Mouse (Mus musculus): ENCODE data around the gene Syde2.
A peak's percentile ranks its signal among the peaks of the same experiment; 100 is the strongest.

Gene Syde2

DNA sequence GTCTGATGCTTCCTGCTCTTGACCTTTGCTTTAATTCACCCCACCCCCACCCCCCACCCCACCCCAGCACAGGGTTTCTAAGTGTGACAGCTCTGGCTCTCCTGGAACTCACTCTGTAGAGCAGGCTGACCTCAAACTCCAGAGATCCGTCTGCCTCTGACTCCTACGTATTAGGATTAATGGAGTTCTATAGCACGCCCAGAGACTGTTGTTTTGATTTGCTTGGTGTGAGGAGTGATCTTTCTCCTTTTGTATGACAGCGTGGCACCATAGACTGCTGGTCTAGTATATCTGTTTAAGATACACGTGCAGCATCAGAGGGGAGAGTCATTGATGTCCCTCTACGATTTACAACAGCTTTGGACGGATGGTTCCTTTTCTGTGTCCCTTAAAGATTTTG lies 25.8 kb downstream of the Syde2 start:
- no peak for DNase-seq

DNA sequence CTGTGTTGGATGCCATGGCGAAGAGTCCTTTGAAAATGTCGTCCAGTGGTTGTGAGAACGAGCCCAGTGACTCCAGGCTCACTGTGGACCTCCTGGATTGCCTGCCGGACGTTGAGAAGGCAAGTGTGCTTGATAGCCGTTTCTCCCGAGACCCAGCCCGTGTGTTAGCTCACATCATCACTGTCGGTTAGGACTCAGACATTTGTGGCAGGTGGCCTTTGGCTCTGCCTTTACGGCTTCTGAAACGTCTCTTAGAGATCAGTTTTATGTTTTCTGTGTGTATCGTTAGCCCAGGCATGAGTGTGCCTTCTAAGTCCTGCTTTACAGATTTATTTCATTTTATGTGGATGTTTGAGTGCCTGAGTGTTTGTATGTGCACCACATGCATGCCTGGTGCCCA lies 26.7 kb downstream of the Syde2 start:
- no peak for DNase-seq

DNA sequence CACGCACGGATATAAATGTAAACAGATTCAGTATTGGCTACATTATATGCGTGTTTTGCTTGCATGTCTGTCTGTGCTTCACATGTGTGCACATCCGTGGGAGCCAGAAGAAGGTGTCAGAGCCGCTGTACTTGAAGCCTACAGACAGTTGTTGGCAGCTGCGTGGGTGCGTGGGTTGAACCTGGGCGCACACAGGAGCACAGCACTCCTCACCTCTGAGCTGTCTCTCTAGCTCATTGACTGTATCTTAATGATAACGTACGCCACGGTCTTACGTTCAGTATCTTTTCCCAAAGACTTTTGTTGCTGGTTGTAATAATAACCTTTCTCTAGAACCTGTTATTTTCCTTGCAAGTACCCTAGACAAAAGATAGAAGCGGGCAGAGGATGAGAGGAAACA lies 29.3 kb downstream of the Syde2 start:
- no peak for DNase-seq

DNA sequence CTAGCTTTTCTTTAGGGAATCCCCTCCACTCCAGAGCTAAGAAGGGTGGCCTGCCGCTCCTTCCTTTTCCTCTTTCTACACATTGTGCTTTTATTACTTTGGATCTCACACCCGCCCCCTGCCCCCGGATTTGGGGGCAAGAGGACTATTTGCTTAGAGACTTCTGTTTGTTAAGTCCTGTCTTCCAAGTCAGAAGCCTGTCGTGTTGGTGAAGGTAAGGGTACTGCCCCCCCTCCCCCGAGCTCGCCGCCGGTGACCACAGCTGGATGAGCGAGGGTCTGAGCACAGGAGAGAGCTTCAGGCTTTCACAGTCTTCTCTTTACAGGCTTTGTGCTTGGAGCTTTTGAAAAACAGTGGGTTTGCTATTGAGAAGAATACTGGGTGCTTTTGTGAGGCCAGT lies 29.9 kb downstream of the Syde2 start:
- DNase-seq: no peak

DNA sequence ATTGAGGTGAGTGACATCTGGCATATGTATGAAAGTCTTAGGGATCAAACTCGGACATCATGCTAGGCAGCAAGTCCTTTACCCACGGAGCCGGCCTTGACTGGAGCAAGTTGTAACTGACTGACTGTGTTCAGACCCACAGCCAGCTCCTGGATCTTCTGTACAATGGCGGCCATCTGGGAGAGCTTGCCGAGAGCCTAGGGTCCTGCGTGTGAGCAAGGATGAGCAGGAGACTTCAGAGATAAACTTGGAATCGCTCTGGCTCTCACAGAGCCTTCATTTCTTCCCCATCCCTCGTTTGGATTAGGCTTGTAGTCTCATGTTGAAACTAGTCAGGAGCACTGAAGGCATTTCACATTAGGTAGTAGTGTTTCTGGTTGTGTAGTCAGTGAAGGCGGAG lies 34.6 kb downstream of the Syde2 start:
- DNase-seq: no peak

DNA sequence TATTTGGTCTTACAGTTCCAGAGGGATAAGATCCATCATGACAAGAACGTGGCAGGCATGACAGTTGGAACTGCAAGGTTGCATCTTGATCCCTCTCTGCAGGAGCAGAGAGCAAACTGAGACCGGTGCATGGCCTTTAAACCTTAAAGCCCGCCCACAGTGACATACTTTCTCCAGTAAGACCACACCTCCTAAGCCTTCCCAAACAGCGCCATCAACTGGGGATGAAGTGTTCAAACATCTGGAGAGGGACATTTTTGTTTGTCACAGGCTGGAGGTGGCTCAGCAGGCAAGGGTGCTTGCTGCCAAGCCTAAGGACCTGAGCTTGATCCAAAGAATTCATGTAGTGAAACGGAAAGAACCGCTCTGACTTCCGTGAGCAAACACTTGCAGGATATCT lies 37.1 kb downstream of the Syde2 start:
- no peak for DNase-seq

DNA sequence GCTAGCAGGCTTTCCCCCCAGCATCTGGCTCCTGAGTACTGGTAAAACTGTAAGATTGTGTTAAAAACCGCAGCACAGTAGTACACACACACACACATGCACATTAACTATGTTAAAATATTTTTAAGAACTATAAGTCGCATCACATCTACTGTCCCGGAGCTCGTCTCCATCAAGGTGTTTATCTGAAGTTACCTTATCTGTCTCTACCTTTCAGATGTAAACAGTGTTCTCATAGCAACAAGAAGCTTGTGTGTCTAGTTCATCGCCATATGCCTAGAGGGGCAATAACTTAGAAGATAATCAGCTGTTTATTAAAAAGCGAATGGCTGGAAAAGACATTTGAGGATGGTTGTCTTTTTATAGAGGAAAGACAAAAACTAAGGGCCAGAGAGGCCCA lies 37.8 kb downstream of the Syde2 start:
- no peak for DNase-seq

DNA sequence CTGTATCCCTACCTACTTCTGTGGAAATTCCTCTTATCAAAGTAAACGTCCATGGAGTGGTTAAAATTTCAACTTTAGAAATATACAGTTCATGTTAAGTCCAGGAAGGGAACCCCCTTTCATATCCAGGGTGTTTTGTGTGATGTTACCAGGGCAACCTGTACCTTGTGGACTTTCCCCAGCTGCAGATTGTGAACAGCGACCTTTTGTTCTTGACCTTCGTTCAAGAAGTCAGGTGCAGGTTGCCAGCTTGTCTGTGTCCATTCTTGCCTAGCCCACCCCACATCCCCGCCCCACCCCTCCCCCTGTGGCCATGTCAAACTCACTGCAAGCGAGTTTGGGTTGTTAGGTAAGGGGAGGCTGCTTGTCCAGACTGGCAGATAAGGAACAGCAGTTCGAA lies 39.4 kb downstream of the Syde2 start:
- no peak for DNase-seq

DNA sequence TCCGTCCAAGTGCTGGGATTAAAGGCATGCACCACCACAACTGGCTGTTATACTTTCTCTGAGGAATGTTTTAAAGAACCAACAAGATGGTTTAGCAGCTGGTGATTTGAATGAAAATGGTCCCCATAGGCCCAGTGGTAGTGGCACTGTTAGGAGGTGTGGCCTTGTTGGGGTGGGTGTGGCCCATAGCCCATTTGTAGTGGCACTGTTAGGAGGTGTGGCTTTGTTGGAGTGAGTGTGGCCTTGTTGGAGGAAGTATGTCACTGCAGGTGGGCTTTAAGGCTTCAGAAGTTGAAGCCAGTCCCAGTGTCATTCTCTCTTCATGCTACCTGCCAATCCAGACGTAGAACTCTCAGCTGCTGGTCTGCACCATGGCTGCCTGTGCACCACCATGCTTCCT lies 40.7 kb downstream of the Syde2 start:
- no peak for DNase-seq

DNA sequence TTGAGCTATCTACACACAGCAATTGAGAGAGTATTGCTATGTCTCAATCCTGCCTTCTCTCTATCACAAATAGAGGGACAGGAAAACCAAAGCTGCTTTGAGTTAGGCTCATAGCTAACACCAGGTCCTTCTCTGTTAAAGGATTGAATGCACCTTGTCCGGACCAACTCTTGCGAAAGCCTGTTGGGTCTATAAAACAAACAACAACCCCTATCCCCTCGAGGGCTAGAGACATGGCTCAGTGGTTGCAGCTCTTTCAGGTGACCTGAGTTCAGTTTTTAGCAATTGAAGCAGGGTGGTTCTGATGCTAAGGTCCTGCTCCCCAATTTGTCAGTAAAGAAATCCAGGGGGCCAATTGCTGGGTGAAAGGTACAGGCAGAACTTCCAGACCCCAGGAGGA lies 41.6 kb downstream of the Syde2 start:
- no peak for DNase-seq

DNA sequence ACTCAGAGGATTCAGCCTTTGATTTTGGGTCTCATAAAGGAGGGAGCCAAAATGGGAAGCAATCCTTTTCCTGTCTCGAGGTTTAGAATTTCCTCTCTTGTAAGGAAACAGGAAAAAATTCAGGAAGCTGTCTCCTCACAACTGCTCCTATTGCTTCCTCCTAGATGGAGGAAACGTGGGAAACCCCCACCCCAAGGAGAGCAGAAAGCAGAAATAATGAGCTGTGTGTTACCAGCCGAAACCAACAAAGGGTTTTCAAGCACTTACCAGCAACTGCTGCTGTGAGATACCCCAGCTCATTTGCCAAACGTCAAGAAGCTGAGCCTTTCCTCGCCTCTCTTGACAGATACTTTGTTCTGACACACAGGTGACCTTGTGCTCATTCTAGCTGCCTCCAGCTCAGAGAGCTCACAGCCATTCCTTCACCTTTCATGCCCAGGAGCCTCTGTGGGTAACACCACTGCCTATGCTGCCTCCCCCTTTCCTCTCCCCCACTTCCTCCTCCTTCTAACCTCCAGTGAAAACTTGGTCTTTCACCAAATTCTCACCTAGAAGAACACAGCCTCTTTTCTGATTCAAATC lies 42.7 kb downstream of the Syde2 start:
- no peak for DNase-seq

DNA sequence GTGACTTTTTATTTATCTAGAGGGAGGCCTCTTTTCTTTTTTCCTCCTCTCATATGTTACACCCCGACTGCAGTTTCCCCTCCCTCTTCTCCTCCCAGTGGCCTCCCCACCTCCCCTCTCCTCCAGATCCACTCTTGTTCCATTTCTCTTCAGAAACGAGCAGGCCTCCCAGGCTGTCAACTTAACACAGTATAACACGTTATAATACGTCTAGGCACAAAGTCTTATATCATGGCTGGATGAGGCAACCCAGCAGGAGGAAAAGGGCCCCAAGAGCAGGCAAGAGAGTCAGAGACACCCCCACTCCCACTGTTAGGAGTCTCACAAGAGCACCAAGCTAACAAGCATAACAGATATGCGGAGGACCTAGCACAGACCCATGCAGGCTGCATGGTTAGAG lies 45.3 kb downstream of the Syde2 start:
- no peak for DNase-seq

DNA sequence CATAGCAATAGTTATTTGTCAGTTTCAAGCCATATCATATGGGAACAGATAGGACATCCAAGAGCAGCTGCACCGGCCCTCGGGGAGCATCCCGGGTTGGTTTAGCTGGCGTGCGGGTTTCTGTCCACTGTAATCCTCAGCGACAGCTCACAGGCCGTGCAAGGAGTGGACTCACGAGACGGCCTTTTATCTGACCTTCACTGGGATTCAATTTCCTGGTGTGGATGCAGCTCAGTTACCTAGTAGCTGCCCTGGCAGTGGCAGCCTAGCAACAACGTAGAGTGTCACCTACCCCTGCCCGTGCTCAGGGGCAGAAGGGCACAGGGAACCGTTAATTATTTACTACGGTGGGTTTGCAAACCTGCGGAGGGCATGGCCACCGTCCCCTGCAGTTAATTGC lies 50.2 kb downstream of the Syde2 start:
- DNase-seq: peak; percentile 67

DNA sequence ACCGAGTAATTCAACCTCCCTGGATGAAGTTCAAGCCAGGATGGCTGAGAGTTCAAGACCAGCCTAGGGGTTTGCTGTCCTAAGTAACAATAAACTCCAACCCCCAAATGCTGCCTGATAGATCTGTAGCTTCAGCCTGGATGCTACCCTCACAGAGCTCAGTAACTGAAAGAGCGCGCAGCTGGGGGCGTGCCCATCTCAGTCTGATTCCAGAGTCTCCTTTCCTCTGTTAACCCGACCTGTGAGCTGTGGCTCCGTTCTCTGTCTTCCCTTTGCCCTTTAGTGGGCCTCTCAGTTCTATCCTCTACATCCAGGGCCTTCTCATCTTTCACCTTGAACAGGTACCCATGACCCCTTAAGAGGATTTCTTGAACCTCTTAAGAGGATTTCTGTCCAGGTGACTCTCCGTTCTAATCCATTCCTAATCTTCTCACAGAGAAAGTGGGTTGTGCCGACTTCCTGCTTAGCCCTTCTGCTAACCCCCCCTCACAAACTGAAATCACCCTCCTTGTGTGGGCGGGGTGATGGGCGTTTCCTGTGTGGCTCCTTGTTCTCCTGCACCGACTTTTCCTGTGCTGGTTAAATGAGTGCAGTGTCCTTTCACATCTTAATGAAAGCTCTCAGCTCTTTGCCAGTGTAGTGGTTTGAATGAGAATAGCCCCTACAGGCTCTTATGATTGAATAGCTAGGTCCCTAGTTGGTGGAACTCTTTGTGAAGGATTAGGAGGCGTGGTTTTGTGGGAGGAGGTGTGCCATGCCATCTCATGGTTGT lies 51.6 kb downstream of the Syde2 start:
- DNase-seq: no peak

DNA sequence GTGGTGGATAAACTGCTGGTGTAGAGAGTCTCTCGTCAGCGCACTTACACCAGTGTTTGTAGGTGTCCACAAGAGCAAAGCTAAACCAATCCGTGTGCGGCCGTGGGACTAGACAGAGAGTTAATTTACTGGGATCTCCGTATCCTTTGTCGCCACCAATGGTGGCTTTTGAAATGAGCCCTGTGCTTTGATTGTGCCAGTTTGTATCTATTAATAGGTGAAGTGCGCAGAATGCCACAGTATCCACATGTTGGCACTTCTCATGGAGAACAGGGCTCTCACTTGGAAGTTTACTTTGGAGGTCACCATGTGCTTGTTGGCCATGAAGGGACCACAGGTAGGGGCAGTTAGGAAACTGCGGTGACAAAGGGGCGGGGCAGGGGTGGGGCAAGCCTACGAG lies 53.7 kb downstream of the Syde2 start:
- DNase-seq: no peak

DNA sequence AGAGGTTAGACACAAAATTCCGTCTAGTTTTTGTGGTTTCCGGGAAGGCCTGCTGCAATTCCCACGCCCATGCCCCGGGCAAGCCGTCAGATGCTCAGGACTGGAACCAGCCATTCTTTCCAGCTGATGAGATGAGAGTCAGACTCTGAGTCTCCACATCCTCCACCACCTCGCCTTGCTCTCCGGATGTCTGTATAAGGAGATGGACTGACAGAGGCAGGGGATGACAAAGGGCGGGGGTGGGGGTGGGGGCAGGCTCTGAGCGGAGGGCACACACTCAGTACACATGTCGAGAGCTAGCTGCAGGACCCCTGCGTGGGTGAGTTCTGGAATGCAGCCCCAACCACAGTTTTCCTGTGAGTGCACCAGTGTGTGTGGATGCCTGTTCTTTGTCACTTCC lies 57.3 kb downstream of the Syde2 start:
- peak; percentile 42 for DNase-seq

DNA sequence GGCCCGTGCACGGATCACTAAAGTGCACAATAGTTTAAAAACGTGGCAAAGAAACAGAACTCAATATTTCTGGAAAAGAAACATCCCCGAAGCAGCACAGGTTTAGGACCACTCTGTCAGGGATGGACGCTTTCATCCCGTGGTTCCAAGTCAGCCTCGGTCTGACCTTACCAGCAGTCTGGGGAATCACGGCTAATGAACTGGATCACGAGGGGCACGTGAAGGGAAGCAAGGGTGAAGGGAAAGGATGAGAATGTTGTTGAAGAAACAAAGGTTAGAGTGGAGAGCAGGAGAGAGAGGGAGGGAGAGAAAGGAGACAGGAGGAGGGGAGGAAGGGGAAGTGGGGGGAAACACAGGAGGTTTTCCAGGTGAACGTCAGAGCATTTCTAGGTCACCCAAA lies 58.4 kb downstream of the Syde2 start:
- no peak for DNase-seq

DNA sequence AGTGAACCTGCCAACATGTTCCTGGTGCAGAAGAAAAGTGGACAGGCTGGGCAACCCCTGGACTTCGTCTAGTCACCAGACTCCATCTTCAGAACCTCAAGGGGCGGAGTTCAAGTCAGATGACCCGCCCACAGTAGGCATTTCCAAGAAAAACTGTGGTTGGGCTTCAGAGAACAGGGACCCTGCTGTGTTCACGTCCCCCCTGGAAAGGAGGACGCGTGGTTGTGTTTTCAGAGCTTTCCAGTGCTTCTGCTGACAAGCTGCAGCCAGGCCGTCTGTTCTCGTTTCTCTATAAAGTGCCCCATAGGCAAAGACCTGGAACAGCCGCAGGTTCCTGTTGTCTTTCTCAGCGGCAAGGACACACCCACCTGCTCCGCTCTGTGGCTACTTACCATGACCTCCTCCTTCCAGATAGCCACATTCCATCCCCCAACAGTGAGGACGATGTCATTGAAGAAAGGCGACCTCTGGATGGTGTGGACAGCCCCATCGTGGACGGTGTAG lies 60.1 kb downstream of the Syde2 start:
- DNase-seq: peak; percentile 75

DNA sequence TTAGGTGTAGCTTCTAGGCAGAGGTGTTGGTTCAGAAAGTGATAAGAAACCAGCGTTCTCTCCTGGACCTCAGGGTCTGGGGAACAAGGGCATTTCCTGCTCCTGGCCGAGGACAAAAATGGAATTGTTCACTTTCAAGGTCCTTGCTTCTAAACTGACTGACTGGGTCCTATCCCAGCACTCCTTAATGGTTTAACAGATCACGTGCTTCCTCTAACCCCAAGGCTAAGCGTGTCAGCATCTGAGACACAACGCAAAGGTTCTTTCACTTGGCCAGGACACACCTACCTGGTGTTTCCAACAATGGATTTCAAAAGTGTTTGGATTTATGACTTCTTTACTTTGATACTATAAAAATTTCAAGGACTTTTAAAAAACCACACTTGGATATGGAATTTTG lies 62.3 kb downstream of the Syde2 start:
- no peak for DNase-seq

DNA sequence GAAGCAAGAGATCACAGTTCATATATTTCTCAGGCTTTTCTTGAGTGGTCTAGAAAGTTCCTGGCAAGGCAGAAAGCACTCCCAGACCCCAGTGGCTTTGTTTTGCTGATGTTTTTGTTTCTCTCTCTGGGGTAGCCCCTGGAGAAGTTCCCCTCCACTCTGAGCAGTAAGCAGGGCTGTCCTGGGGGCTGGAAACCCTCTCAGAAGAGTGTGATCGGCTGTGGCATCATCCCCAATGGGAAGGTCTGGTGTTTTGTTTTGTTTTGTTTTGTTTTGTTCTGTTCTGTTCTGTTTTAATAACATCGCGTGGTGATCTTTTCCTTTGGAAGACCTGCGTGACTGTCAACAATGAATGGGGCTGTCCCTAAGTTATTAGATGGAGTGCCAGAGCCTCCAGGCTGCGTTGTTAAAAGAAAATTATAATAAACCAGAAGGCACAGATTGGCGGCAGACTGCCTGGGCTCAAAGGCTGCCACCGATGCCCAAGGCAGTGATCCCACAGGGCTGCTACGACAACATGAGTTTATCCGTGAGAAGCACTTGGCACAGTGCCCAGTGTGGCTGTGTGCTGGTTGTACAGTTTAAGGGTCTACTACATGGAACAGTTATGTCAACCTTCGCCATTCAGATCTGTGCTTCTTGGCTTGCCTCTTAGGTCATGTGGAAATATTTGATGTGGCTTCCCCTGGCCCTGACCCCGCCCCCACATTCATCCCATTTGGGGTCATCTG lies 63.8 kb downstream of the Syde2 start:
- peak; percentile 61 for DNase-seq

DNA sequence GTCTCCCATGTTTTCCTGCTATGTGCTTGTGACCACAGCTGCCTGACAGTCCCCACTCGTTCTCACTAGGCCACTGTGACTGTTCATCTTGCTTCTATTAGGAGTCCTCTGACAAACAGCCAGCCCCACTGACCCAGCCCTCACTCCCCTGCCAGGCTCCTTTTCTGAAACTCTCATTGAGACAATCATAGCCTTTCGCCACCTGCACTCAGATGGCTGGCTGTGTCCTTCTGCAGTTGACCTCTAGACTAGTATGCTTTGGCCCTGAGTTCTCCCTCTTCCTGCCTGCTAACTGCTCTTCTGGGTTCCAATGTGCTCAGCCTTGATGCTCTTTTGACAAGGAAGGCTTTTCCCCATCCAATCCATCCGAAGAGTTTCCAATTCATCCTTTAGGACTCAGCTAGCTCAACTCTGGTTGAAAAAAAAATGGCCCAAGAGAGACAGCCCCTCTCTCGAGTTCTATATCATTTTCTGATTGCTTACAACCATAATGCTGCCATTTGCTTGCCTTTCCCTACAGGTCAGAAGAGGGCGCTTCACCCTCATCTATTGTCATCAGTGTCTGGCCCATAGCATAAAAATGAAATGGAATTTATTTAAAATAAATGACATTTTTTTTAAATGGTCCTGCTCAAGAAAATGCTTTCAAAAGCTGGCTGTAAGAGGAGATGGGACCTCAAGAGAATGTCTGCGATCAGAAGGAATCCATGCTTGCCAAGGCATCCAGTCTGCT lies 65.6 kb downstream of the Syde2 start:
- DNase-seq: no peak

DNA sequence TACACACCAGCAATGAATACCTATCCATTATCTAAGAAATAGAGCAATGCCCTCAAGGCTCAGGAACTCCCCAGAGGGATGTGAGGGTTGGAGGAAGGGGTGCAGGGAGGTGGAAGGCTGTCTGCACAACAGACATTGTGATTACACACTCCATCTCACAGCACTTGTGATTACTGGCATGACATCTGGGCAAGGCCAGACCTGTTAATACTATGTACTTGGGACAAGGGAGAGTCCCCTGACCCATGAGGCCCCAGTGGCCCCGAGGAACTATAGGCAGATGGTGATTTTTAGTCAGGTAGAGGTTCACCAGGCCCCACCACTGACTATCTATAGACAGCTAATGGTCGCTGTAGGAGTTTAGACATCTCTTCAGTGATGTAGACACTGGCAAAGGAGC lies 66.2 kb downstream of the Syde2 start:
- no peak for DNase-seq

DNA sequence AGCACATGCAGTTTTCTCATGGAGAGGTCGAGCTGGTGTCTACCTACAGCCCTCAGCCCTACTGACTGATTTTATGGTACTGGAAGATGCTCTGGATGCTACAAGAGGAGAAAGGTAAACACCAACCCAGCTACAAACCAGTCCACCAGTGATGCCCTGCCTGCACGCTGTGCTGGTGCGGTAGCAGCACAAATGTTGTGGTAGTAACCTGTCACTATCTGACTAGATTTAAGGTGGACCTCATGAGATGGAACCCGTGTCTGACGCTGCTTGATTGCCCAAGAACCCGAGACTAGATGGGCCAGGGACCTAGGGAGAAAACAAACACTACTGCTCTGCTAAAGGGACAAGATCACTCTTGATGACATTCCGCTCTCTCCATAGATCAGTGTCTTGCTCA lies 69.5 kb downstream of the Syde2 start:
- no peak for DNase-seq

Measured in kidney, postnatal 14 days (tissue).